Mouse (Mus musculus) kidney, postnatal 14 days (tissue): Measurements from ENCODE around the gene Paqr6.

Experiments used
- DNase-seq: peaks from one replicate; pipeline ENCODE4 v3.0.0; 2022; ENCODE audit warnings: mixed read lengths

Paqr6 gene

GRCm38 (mm10) chr3:88412636-88413035 lies 48.3 kb downstream of the Paqr6 start:
- no peak for DNase-seq

GRCm38 (mm10) chr3:88415668-88416067 lies 51.3 kb downstream of the Paqr6 start:
- DNase-seq, result no peak

- DNase-seq, result no peak
These were observed 53.6 kb downstream of the Paqr6 start for GRCm38 (mm10) chr3:88418016-88418415.
